Mouse (Mus musculus): ENCODE results near the gene Olfr691. TPM values are rescaled to one million over a fixed set of nuclear protein-coding genes. Genes with fewer than 3 reads are reported as not detected.
"Not testable (repeated sequence)": the region's sequence is repeated elsewhere in the genome, so short reads cannot be mapped to it uniquely, and the experiment has no call there.

Gene Olfr691
- polyA plus RNA-seq (2017; shearing (Covaris generic)): not detected

DNA sequence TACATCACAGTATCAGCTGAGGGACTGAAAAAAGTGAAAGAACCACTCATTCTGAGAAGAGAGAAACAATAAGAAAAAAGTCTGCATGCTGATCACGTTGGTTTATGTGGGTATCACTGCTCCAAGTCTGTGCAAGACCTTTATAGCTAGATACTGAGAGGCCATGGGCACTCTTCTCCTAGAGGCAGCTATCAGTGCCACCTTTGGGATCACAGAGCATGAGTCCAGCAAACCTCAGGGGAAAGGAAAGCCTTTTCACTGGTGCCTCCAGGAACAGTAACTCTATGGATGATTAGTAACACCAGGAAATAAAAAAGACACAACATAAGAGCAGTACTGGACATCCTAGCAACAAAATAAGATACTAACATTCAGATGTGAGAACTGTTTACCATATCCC is at the start of gene Olfr691:
TSS of gene Olfr691 (minus strand) at position 101 of the 400 bp plus-strand sequence.
- ATAC-seq: no peak

DNA sequence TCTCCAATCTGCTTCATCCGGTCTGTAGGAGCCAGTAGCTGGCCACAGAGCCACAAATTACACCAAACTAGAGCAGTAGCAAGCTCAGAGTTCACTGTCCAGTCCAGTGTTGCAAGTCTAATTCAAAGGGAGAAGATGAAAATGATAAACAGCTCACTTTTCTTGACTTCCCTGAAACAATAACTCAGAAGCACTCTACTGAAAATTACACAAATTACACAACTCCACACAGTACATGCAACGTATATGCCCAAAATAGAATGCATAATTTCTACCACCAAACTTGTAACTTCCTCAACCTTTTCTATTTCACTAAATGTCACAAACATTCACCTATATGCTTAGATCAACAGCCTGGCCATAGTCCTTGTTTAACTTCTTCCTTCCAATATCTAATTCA is 48.2 kb upstream of the Olfr691 start:
- no peak for ATAC-seq

DNA sequence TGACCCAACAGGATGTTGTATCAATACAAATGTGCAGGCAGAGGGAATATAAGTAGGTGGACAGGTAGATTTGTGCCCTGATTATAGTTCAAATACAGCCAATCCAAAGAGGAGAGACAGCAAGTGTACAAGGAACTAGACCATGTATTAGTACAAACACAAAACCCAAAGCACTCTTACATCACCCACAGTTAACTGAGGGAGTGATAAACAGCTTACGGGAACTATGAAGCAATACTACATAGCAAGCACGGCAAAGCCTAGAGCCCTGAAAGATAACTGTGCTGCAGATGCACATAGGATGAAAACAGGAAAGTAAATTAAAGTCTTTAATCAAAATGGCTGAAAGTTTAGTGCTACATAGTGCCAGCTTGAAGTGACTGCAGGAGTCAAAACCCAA is 45.6 kb upstream of the Olfr691 start:
- ATAC-seq: no peak

DNA sequence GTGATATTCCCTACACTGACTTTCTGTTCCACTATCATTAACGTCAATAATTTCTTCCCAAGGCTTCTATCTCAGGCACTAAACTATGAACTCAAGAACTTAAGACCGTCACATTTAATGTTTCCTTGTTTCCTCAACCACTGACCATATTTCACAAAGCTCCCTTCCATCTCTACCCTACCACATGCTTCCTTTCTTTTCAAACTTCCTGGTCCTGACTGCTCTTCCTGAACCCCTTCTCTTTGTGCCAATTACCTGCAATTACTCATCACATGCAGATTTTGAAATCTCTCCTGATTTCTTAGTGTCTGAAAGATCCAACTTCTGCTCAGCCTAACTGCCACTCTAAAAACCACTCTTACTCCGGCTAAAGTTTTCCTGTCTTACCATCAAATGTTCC is 38.3 kb upstream of the Olfr691 start:
- no peak for ATAC-seq

DNA sequence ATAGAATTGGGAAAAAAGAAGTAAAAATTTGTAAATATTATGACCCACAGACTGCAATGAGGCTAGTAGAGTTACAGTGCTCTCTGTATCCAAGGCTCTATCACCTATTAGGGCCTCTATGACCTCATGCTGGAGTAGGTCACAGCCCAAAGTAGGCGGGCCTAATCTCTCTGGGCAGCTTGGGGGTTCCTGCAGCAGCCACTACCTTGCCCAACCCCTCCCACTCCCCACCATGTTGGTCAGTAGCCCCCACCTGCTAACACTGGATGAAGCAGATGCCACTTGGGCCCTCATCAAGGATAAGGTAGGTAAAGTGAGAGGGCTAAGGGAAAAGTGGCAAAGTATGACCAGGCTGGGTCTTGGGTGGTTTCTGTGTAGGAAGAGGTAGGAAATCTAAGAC is 32.8 kb upstream of the Olfr691 start, which contains the start of gene Gm5901:
TSS of gene Gm5901 (plus strand) at position 173 of the 400 bp plus-strand sequence.
- no peak for ATAC-seq

DNA sequence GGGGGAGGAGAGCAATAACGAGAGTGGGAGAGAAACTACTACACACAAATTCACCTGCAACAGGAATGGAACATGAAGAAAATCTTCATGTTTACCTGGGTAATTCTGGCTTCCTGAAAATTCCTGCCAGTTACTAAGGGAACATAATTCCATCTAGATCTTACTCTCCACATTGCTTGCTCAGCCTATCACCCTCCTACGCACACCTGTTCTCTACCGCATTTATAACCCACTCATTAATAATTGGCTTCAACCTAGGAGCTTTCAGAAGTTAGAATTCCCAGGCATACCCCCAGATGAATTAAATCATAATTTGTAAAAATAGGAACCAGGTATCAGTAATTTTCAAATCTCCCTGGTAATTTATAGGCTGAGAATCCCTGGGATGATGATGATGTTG is 31.9 kb upstream of the Olfr691 start:
- ATAC-seq: no peak

DNA sequence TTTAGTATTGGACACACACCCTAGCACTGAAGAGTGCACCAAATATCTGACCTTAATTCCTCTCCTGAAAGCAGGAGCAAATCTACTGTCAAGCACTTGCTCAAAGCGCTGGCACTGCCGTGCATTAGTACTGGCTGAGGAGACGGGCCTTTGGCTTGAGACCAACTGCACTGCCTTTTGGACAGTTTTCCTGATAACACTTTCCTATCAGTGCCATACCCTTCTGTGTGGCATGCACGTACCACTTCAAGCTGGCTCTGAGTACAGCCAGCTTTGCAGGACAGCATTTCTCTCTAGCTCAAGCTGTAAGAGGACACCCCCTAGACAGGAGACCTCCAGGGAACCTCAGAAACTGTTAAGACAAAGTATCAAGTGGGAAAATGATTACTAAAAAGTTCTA is 31.4 kb upstream of the Olfr691 start:
- ATAC-seq: no peak

DNA sequence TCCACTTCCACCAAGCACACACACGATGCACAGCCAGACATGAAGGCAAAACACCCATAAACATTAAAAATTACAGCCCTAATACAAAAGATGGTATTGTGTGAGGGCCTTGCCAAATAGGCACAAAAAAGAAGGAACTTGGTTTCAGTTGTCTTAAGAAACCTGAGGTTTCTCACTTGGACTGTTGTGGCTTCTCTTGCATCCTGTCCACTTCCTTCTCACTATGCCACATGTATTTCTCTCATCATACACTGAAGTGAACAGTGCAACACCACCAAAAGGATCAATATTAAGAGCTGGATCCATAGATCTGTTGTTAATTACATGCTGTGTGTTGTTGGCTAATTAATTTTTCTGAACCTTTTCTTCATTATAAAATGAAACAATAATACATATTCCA is 30.8 kb upstream of the Olfr691 start:
- ATAC-seq: no peak

DNA sequence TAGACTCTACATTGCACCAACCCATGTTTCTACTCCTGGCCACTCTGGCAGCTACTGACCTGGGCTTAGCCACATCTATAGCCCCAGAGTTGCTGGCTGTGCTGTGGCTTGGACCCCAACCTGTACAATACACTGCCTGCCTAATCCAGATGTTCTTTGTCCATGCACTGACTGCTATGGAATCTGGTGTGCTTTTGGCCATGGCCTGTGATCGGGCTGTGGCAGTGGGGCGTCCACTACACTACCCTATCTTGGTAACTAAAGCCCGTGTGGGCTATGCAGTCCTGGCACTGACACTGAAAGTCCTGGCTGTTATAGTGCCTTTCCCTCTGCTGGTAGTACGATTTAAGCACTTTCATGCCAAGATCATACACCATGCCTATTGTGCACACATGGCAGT is 26.5 kb upstream of the Olfr691 start:
- no peak for ATAC-seq

DNA sequence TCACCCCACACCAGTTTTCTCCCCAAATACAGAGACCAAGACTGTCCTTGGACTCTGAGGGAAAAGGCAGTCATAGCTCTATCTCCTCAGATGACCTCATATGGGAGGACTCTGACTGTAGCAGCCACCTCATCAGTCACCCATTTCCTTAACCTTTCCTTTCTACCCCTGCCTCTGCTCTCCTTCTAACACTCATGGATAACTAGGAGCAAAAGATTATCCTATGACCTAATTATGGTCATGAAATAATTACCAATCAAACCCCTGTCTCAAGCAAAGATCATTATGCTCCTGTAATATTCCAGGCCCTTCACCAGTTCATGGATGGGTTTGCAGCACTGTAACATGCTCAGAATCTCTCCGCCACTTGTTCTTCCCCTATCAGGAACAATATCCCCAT is 25.9 kb upstream of the Olfr691 start, which contains the start of gene Olfr692:
TSS of gene Olfr692 (plus strand) at position 301 of the 400 bp plus-strand sequence.
- no peak for ATAC-seq

DNA sequence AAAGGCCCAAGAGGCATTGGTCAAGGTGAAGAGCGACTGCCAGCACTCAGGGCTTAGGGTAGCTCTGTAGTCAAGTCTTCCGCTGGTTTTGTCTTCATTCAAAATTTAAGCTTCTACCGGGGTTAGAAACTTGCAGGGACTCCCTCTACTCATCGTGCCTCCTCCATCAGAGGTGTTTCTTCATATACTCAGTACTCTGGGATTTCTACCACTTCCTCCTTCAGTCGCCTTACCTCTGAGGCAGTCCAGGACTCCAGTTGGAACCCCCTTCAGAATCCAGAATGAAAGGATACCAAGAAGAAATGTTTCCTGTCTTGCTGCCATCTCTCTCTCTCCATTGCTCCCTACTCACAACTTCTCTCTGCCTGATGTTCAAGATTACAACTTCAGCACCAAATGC is 25.2 kb upstream of the Olfr691 start:
- no peak for ATAC-seq

DNA sequence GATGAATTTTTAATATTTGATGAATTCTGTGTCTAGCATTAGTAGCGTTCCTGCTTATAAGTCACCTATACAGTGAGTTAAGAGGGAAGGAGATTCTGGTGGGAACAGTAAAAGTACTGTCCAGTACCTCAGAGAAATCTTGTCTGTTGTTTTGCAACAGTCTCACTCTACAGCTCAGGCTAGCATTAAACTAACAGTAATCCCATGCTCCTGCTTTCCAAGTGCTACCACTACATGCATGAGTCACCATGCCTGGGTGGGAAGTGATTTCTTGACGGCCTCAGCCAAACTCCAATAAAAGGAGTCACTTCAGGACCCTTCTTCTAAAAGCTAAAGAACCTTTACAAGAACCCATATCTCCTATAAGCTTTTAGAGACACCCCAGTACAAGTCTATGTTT is 19.6 kb upstream of the Olfr691 start:
- no peak for ATAC-seq

DNA sequence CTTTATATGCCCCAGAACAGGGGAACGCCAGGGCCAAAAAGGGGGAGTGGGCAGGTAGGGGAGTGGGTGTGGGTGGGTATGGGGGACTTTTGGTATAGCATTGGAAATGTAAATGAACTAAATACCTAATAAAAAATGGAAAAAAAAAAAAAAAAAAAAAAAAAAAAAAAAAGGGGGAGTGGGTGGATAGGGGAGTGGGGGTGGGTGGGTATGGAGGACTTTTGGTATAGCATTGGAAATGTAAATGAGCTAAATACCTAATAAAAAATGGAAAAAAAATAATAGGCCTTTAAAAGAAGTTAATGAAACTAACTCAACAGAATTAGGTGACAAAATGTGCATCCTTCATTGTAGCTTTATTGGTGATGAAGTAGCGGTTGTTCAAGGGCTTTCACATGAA is 14.4 kb upstream of the Olfr691 start:
- ATAC-seq: not testable (repeated sequence)

DNA sequence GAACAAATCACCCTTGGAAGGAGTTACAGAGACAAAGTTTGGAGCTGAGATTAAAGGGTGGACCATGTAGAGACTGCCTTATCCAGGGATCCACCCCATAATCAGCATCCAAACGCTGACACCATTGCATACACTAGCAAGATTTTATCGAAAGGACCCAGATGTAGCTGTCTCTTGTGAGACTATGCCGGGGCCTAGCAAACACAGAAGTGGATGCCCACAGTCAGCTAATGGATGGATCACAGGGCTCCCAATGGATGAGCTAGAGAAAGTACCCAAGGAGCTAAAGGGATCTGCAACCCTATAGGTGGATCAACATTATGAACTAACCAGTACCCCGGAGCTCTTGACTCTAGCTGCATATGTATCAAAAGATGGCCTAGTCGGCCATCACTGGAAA is 14.0 kb upstream of the Olfr691 start:
- ATAC-seq: not testable (repeated sequence)

DNA sequence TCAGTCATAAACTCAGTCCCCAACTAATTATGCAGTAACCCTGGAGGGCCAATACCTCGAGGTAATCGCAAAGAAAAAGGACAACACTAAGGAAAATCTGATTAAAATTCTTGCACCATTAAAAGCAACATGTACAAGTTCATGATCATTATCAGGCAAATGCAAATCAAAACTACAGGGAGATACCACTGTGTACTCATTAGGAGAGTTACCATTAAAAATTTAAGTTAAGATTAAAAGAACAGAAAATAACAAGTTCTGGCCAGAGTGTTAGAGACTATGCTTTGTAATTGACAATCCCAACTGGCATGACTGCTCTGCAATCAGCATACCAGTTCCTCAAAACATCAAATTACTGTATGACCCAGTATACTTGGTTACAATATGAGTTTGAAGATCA is 682 bp upstream of the Olfr691 start:
- ATAC-seq: no peak

DNA sequence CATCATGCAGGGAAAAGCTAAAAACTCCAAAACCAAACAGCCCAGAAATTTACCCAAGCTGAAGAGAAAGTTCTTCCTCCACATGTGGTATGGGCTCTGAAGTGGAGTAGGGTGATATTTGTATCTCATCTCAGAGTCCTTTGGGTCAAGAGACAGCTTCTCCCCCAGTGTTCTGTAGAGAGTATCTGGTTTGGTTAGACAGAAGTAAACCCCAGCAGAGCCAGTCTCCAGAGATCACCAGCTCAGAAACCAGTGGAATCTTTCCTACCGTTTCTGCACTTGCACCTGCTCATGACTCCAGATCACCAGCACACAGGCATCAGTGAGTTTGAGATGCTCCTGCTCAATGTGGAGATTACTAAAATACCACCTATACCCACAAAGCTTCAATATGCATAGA is 8.1 kb downstream of the Olfr691 start, which contains the start of gene Olfr690:
TSS of gene Olfr690 (minus strand) at position 101 of the 400 bp plus-strand sequence.
- no peak for ATAC-seq

DNA sequence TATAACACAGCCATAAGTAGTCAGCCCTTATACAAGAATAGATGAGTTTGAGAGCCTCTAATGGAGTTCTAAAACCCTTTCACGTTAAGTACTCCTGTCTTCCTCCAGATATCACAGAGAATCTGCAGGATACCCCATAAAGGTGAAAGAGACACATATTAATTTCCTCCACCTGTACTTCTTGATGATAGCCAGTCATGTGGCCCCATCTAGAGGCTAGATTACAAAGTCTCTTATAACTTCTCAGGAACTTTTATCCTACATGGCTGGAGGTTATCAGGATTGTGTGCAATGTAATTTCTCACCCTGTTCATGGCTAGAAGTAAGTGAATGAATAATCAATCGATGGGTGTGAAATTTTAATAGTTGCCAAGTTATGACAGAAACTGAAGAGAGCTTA is 16.8 kb downstream of the Olfr691 start:
- no peak for ATAC-seq

DNA sequence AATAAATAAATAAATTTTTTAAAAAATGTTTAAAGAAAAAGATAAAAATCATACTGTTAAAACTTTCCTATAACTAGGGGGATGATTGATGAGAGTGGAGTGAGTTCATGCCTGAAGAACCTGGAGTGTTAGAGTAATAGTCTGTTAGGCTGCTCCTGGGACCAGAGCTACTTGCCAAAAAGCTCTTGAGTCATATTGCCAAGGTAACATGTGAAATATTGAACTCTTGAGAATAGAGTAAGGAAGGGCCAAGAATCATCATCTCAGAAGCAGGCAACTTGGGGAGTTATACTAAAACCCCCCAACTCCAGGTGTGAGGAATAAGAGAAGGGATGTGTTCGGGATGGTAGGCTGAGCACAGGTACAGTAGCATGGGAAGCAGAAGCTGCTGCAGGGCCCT is 31.2 kb downstream of the Olfr691 start, which contains the start of gene Olfr689:
TSS of gene Olfr689 (plus strand) at position 301 of the 400 bp plus-strand sequence.
- ATAC-seq: no peak

DNA sequence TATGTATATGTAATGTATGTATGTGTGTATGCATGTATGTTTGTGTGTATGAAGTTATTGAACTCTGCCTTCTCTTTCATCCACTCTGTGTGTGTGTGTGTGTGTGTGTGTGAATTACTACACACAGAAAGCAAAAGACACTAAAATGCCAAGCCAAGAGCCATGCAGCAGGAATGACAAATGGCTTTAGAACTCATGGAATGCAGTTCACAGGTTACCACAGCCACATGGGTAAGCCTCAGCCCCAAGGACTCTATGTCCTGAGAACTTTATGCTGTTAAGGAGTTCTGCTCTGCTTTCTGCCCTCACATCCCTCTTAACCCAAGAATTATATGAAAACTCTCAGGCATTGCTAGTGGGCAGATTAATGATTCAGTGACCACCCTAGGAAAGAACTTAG is 52.0 kb downstream of the Olfr691 start:
- no peak for ATAC-seq

DNA sequence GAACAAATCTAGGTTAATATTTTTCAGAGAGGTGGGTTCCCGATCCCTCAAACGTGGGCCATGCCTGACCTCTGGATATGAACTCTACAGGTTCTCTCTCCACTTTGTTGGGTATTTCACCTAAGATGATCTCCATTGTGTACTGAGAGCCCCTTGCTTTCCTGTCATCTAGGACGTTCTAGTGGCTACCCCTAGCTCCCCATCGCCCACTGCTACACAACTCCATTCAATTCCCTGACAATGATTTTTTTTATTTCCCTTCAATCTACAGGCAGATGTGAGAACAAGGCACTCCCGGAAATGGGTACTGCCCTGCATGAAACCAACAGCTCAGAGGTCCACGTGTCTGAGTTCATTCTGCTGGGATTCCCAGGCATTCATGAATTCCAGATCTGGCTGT is 54.3 kb downstream of the Olfr691 start, which contains the start of gene Olfr688:
TSS of gene Olfr688 (plus strand) at position 301 of the 400 bp plus-strand sequence.
- ATAC-seq: no peak

Other genes with a start within 250 kb of the Olfr691 start
- not detected for gene Olfr680-ps1, start 249.5 kb downstream of the Olfr691 start, polyA plus RNA-seq (2017; shearing (Covaris generic))
- not detected for gene Olfr681, start 225.4 kb downstream of the Olfr691 start, polyA plus RNA-seq (2017; shearing (Covaris generic))
- not detected for gene Olfr683, start 195.3 kb downstream of the Olfr691 start, polyA plus RNA-seq (2017; shearing (Covaris generic))
- gene Olfr684, start 178.6 kb downstream of the Olfr691 start, polyA plus RNA-seq (2017; shearing (Covaris generic)): not detected
- not detected for gene Olfr685, start 156.3 kb downstream of the Olfr691 start, polyA plus RNA-seq (2017; shearing (Covaris generic))
- not detected for gene Olfr686, start 134.8 kb downstream of the Olfr691 start, polyA plus RNA-seq (2017; shearing (Covaris generic))
- gene Olfr688, start 54.2 kb downstream of the Olfr691 start, polyA plus RNA-seq (2017; shearing (Covaris generic)): not detected
- not detected for gene Olfr689, start 31.1 kb downstream of the Olfr691 start, polyA plus RNA-seq (2017; shearing (Covaris generic))
- not detected for gene Olfr690, start 8.2 kb downstream of the Olfr691 start, polyA plus RNA-seq (2017; shearing (Covaris generic))
- gene Olfr692, start 26.0 kb upstream of the Olfr691 start, polyA plus RNA-seq (2017; shearing (Covaris generic)): not detected
- gene Gm5901, start 32.8 kb upstream of the Olfr691 start, polyA plus RNA-seq (2017; shearing (Covaris generic)): not detected
- 10 to 100 TPM in 1 of 2 experiments, 1 to 10 TPM in 1; 9.6 to 27.0 TPM for gene Fam160a2, start 57.8 kb upstream of the Olfr691 start, polyA plus RNA-seq (2017; shearing (Covaris generic))
- gene Cnga4, start 62.3 kb upstream of the Olfr691 start, polyA plus RNA-seq (2017; shearing (Covaris generic)): not detected
- gene Cckbr, start 83.5 kb upstream of the Olfr691 start, polyA plus RNA-seq (2017; shearing (Covaris generic)): not detected
- under 1 TPM in 1 of 2 experiments, not detected in 1; 0.19 TPM for gene Cavin3, start 140.0 kb upstream of the Olfr691 start, polyA plus RNA-seq (2017; shearing (Covaris generic))
- gene Smpd1, start 212.1 kb upstream of the Olfr691 start, polyA plus RNA-seq (2017; shearing (Covaris generic)): 10 to 100 TPM; 21.6 to 25.9 TPM
- 10 to 100 TPM in 1 of 2 experiments, 1 to 10 TPM in 1; 7.5 to 10.2 TPM for gene Apbb1, start 239.4 kb upstream of the Olfr691 start, polyA plus RNA-seq (2017; shearing (Covaris generic))